In genomic region chr10:120461301-120461700, GRCm38 (mm10) we compare ENCODE assay signal across 16 mouse cellular contexts. TPM values are rescaled to one million over a fixed set of nuclear protein-coding genes. Genes with fewer than 3 reads are reported as not detected.
DNase-seq lines count a peak whose midpoint lies in the region; ATAC-seq and TF ChIP-seq lines count a peak whose summit lies in the region.
"Had no signal": no experiment of that assay in that cellular context is flagged by ENCODE, and none has a peak within 500 bp of the region (broad histone marks: within the 10 kb centered on the region; RNA-seq: fewer than 3 reads in every experiment).

No protein-coding gene starts in this region.

- H3K9me3 ChIP-seq in heart, postnatal 0 days (replicated peaks; ENCODE audit: control insufficient read depth, low read length) = no peaks in the 10 kb centered on the region
- H3K9me3 ChIP-seq in lung, embryonic 15.5 days = no peaks in the 10 kb centered on the region
- H3K9me3 ChIP-seq in stomach, embryonic 16.5 days (replicated peaks; ENCODE audit: control insufficient read depth, low read length) = no peaks in the 10 kb centered on the region
- H3K9me3 ChIP-seq: neural tube, embryonic 13.5 days had no signal

- H3K4me1 ChIP-seq in heart, postnatal 0 days (ENCODE audit: control insufficient read depth, insufficient read depth) = no peaks in the 10 kb centered on the region
- peaks cover 21% of the 10 kb centered on the region for H3K4me1 ChIP-seq in lung, embryonic 15.5 days
- peaks cover 38% of the 10 kb centered on the region for H3K4me1 ChIP-seq in embryonic fibroblast, embryonic 13.5 days (ENCODE audit: control insufficient read depth, insufficient read depth, low read length)
- peaks cover 11% of the 10 kb centered on the region for H3K4me1 ChIP-seq in stomach, embryonic 16.5 days (ENCODE audit: control insufficient read depth, insufficient read depth, low read length)
- H3K4me1 ChIP-seq: neural tube, embryonic 13.5 days had no signal

- intact Hi-C loops in heart, postnatal 10 days (cut with DNase I) = no loop called here
- intact Hi-C loops in gastrocnemius, adult 2 months (cut with DNase I) = no loop called here

- no peak overlapping the region for H3K4me3 ChIP-seq in heart, postnatal 0 days (ENCODE audit: low read depth, low read length)
- no peak overlapping the region for H3K4me3 ChIP-seq in lung, embryonic 15.5 days
- H3K4me3 ChIP-seq in embryonic fibroblast, embryonic 13.5 days (ENCODE audit: insufficient read depth, low read length) = no peak overlapping the region
- no peak overlapping the region for H3K4me3 ChIP-seq in stomach, embryonic 16.5 days (replicated peaks; ENCODE audit: low read length)
- H3K4me3 ChIP-seq in gastrocnemius, adult 2 months = no peak overlapping the region
- H3K4me3 ChIP-seq: neural tube, embryonic 13.5 days had no signal

- H3K9ac ChIP-seq in heart, postnatal 0 days (replicated peaks; ENCODE audit: low read depth, low read length) = no peak overlapping the region
- H3K9ac ChIP-seq in lung, embryonic 15.5 days = no peak overlapping the region
- H3K9ac ChIP-seq in stomach, embryonic 16.5 days (ENCODE audit: low read length) = no peak overlapping the region
- H3K9ac ChIP-seq: neural tube, embryonic 13.5 days had no signal

- peak overlapping the region; percentile 44; the same call in 1 of the 2 replicates for H3K27ac ChIP-seq in heart, postnatal 0 days (ENCODE audit: low read depth)
- peak overlapping the region; percentile 64 for H3K27ac ChIP-seq in lung, embryonic 15.5 days
- H3K27ac ChIP-seq in embryonic fibroblast, embryonic 13.5 days (ENCODE audit: insufficient read depth, low read length) = peak overlapping the region; percentile 70
- peak overlapping the region; percentile 43; the same call in 1 of the 2 replicates for H3K27ac ChIP-seq in stomach, embryonic 16.5 days (ENCODE audit: low read length)
- no peak overlapping the region for H3K27ac ChIP-seq in gastrocnemius, adult 2 months
- H3K27ac ChIP-seq: neural tube, embryonic 13.5 days had no signal

- no peak for TF ChIP-seq EP300 in heart, postnatal 0 days (IDR thresholded peaks at IDR 0.05; ENCODE audit: low read depth)

- H3K27me3 ChIP-seq in heart, postnatal 0 days (ENCODE audit: control insufficient read depth, insufficient read depth, low read length) = no peaks in the 10 kb centered on the region
- H3K27me3 ChIP-seq in lung, embryonic 15.5 days = no peaks in the 10 kb centered on the region
- H3K27me3 ChIP-seq in stomach, embryonic 16.5 days (ENCODE audit: control insufficient read depth, insufficient read depth, low read length) = no peaks in the 10 kb centered on the region
- H3K27me3 ChIP-seq: neural tube, embryonic 13.5 days had no signal

- WGBS in heart, postnatal 0 days = 77% methylated on average over 5 of the region's 5 CpGs
- 65% methylated on average over 5 of the region's 5 CpGs for WGBS in lung, embryonic 15.5 days
- WGBS in stomach, embryonic 16.5 days = 64% methylated on average over 5 of the region's 5 CpGs

- no peak for TF ChIP-seq CTCF in heart, postnatal 0 days (IDR thresholded peaks at IDR 0.05; ENCODE audit: low read depth)
- no peak for TF ChIP-seq CTCF in embryonic fibroblast, embryonic 13.5 days (IDR thresholded peaks at IDR 0.05; ENCODE audit: borderline replicate concordance, insufficient read depth, low read length)
- no peak for TF ChIP-seq CTCF in gastrocnemius, adult 2 months (IDR thresholded peaks at IDR 0.05)

- no peaks in the 10 kb centered on the region for H3K36me3 ChIP-seq in heart, postnatal 0 days (replicated peaks; ENCODE audit: control insufficient read depth, insufficient read depth, low read length)
- H3K36me3 ChIP-seq in lung, embryonic 15.5 days = no peaks in the 10 kb centered on the region
- no peaks in the 10 kb centered on the region for H3K36me3 ChIP-seq in stomach, embryonic 16.5 days (ENCODE audit: control insufficient read depth, insufficient read depth, low read length)
- H3K36me3 ChIP-seq: neural tube, embryonic 13.5 days had no signal

- no peak for TF ChIP-seq POLR2A in embryonic fibroblast, embryonic 13.5 days (IDR thresholded peaks at IDR 0.05; ENCODE audit: low read depth, low read length)

- no peak overlapping the region for H3K4me2 ChIP-seq in heart, postnatal 0 days (ENCODE audit: low read depth, low read length)
- H3K4me2 ChIP-seq in lung, embryonic 15.5 days = peak overlapping the region; percentile 26; the same call in 1 of the 2 replicates
- H3K4me2 ChIP-seq in stomach, embryonic 16.5 days (ENCODE audit: low read depth, low read length) = no peak overlapping the region
- H3K4me2 ChIP-seq: neural tube, embryonic 13.5 days had no signal

- ATAC-seq in heart, postnatal 0 days (ENCODE audit: insufficient read depth, low read depth) = no peak
- no peak for ATAC-seq in lung, embryonic 15.5 days (ENCODE audit: borderline replicate concordance, extremely low read depth, low FRiP score, low TSS enrichment)
- no peak for ATAC-seq in stomach, embryonic 16.5 days (ENCODE audit: insufficient read depth, low FRiP score)
- ATAC-seq: CD4-positive, CD25-positive, alpha-beta regulatory T cell, adult 4 months had no signal

- no peak for DNase-seq in heart, postnatal 0 days (ENCODE audit: low spot score)
- no peak for DNase-seq in heart, postnatal 10 days
- no peak for DNase-seq in lung, postnatal 10 days
- DNase-seq in gastrocnemius, adult 2 months = no peak
- DNase-seq: adrenal gland, postnatal 14 days; cerebellum, adult 8-10 months; gastrocnemius, postnatal 36 days; layer of hippocampus, postnatal 36 days; lung, adult 2 months had no signal

RNA-seq across cellular contexts. Expression of gene Hmga2, which starts 15.0 kb away (rescaled TPM):
- 0.77 and 1.0 TPM in 2 replicates for total RNA-seq in heart, postnatal 0 days (2014; rRNA removed; ENCODE audit: low replicate concordance)
- 0.53 and 0.63 TPM in 2 replicates for polyA plus RNA-seq in heart, postnatal 0 days (2015; fragmentation: Nextera tagmentation; extraction: Ambion mirVana)
- under 1 TPM; 0.26 to 0.30 TPM for total RNA-seq in heart, postnatal 10 days (2021)
- 7.8 and 8.7 TPM in 2 replicates for polyA plus RNA-seq in lung, embryonic 15.5 days (2015; fragmentation: Nextera tagmentation; extraction: Ambion mirVana)
- 195 and 437 TPM in 2 replicates for polyA plus RNA-seq in embryonic fibroblast, embryonic 13.5 days (2011; ENCODE audit: insufficient read length, low read depth, missing spikeins)
- polyA plus RNA-seq in stomach, embryonic 16.5 days (2015; fragmentation: Nextera tagmentation; extraction: Ambion mirVana) = 15.8 and 17.7 TPM in 2 replicates
- total RNA-seq in gastrocnemius, adult 2 months (2021) = under 1 TPM in 1 of 2 experiments, not detected in 1; 0.10 TPM
- total RNA-seq: gastrocnemius, postnatal 36 days; liver, adult 2 months; MEL had no signal
- polyA plus RNA-seq: lung, adult 2 months had no signal

Comparison
In these comparisons a context has a peak if more than half of its experiments do, and no peak if none do; other contexts are left out.
1. RNA of gene Hmga2, which starts 15.0 kb away (polyA plus RNA-seq): 195 to 437 TPM in embryonic fibroblast, embryonic 13.5 days; 15.8 to 17.7 TPM in stomach, embryonic 16.5 days, 7.8 to 8.7 TPM in lung, embryonic 15.5 days and 0.53 to 0.63 TPM in heart, postnatal 0 days; every median in the first group is over 10 times any median in the second.